ENCODE assay signal across 8 mouse cellular contexts in genomic region chr6:91473805-91474440, GRCm38 (mm10). TPM values are rescaled to one million over a fixed set of nuclear protein-coding genes. Genes with fewer than 3 reads are reported as not detected.
DNase-seq lines count a peak whose midpoint lies in the region; ATAC-seq and TF ChIP-seq lines count a peak whose summit lies in the region.

No protein-coding gene starts in this region.

- peak; percentile 39 for DNase-seq in kidney, postnatal 0 days (ENCODE audit: low spot score)
- no peak for DNase-seq in kidney, postnatal 10 days
- DNase-seq in c-Kit-negative CD71-positive TER-119-positive erythroid progenitor cells, embryonic 14.5 days (ENCODE audit: low read depth, low spot score): peak; percentile 40
- no peak for DNase-seq in hindbrain, embryonic 14.5 days (ENCODE audit: low spot score)
- peak; percentile 23 for DNase-seq in mesoderm, embryonic 11.5 days (ENCODE audit: low read depth, low spot score)
- DNase-seq in retina, embryonic 14.5 days (ENCODE audit: low spot score): no peak
- DNase-seq in layer of hippocampus, adult 11-12 months (ENCODE audit: low spot score): no peak
- DNase-seq in gastrocnemius, postnatal 14 days: no peak

- no peaks in the 10 kb centered on the region for H3K27me3 ChIP-seq in kidney, postnatal 0 days (ENCODE audit: insufficient read depth, low read length)
- no peaks in the 10 kb centered on the region for H3K27me3 ChIP-seq in hindbrain, embryonic 14.5 days (ENCODE audit: control insufficient read depth, insufficient read depth, low read length)

- peak overlapping the region; percentile 62 for H3K4me3 ChIP-seq in kidney, postnatal 0 days (replicated peaks; ENCODE audit: low read depth, low read length)
- H3K4me3 ChIP-seq in hindbrain, embryonic 14.5 days (replicated peaks; ENCODE audit: low read length): peak overlapping the region; percentile 88

- intact Hi-C loops in gastrocnemius, postnatal 14 days (cut with DNase I; ENCODE audit: low total_unique reads): no loop called here

- peak overlapping the region; percentile 66 for H3K9ac ChIP-seq in kidney, postnatal 0 days (ENCODE audit: low read depth, low read length)
- peak overlapping the region; percentile 83 for H3K9ac ChIP-seq in hindbrain, embryonic 14.5 days

- H3K4me1 ChIP-seq in kidney, postnatal 0 days (replicated peaks; ENCODE audit: insufficient read depth, low read length): peaks cover 10% of the 10 kb centered on the region
- H3K4me1 ChIP-seq in hindbrain, embryonic 14.5 days (replicated peaks; ENCODE audit: control insufficient read depth, insufficient read depth, low read length): peaks cover 26% of the 10 kb centered on the region

- peaks cover 16% of the 10 kb centered on the region for H3K36me3 ChIP-seq in kidney, postnatal 0 days (ENCODE audit: insufficient read depth, low read length)
- H3K36me3 ChIP-seq in hindbrain, embryonic 14.5 days (replicated peaks; ENCODE audit: control insufficient read depth, insufficient read depth): peaks cover 44% of the 10 kb centered on the region

- peak overlapping the region; percentile 65; the same call in 1 of the 2 replicates for H3K27ac ChIP-seq in kidney, postnatal 0 days
- 0 out of 2 replicates have a peak overlapping the region, but pooled peaks have one; percentile 36 for H3K27ac ChIP-seq in hindbrain, embryonic 14.5 days

- peak; percentile 18 for ATAC-seq in kidney, postnatal 0 days (replicated peaks; ENCODE audit: low FRiP score, low read depth)
- peak; percentile 41 for ATAC-seq in hindbrain, embryonic 14.5 days (ENCODE audit: low FRiP score)

- peak overlapping the region; percentile 76 for H3K4me2 ChIP-seq in kidney, postnatal 0 days (ENCODE audit: low read length)
- peak overlapping the region; percentile 87 for H3K4me2 ChIP-seq in hindbrain, embryonic 14.5 days (replicated peaks)

- H3K9me3 ChIP-seq in kidney, postnatal 0 days (replicated peaks; ENCODE audit: low read length): no peaks in the 10 kb centered on the region
- no peaks in the 10 kb centered on the region for H3K9me3 ChIP-seq in hindbrain, embryonic 14.5 days (ENCODE audit: control insufficient read depth, low read length)

- no peak for TF ChIP-seq CTCF in kidney, postnatal 0 days (IDR thresholded peaks at IDR 0.05; ENCODE audit: low read depth)

- under 1% methylated on average over 27 of the region's 27 CpGs for WGBS in kidney, postnatal 0 days
- under 1% methylated on average over 27 of the region's 27 CpGs for WGBS in hindbrain, embryonic 14.5 days

RNA-seq across cellular contexts. Expression of gene Tmem43, which starts 0.4 kb away (rescaled TPM):
- 34.5 and 39.6 TPM in 2 replicates for polyA plus RNA-seq in kidney, postnatal 0 days (2015; fragmentation: Nextera tagmentation; extraction: Ambion mirVana)
- 45.5 and 55.0 TPM in 2 replicates for polyA plus RNA-seq in hindbrain, embryonic 14.5 days (2014; fragmentation: Nextera tagmentation; extraction: Ambion mirVana)
- 10 to 100 TPM; 37.5 to 41.7 TPM for total RNA-seq in gastrocnemius, postnatal 14 days (2021)

RNA-seq across cellular contexts. Expression of gene Chchd4, which starts 0.6 kb away (rescaled TPM):
- 28.0 and 29.2 TPM in 2 replicates for polyA plus RNA-seq in kidney, postnatal 0 days (2015; fragmentation: Nextera tagmentation; extraction: Ambion mirVana)
- 36.3 and 37.4 TPM in 2 replicates for polyA plus RNA-seq in hindbrain, embryonic 14.5 days (2014; fragmentation: Nextera tagmentation; extraction: Ambion mirVana)
- total RNA-seq in gastrocnemius, postnatal 14 days (2021): 1 to 10 TPM; 8.0 to 8.7 TPM

RNA-seq across cellular contexts. Expression of gene Xpc, which starts 41.8 kb away (rescaled TPM):
- polyA plus RNA-seq in kidney, postnatal 0 days (2015; fragmentation: Nextera tagmentation; extraction: Ambion mirVana): 29.2 and 29.4 TPM in 2 replicates
- polyA plus RNA-seq in hindbrain, embryonic 14.5 days (2014; fragmentation: Nextera tagmentation; extraction: Ambion mirVana): 17.2 and 17.7 TPM in 2 replicates
- 1 to 10 TPM; 6.8 to 7.2 TPM for total RNA-seq in gastrocnemius, postnatal 14 days (2021)

RNA-seq across cellular contexts. Expression of gene Lsm3, which starts 41.8 kb away (rescaled TPM):
- 215 and 222 TPM in 2 replicates for polyA plus RNA-seq in kidney, postnatal 0 days (2015; fragmentation: Nextera tagmentation; extraction: Ambion mirVana)
- 152 and 165 TPM in 2 replicates for polyA plus RNA-seq in hindbrain, embryonic 14.5 days (2014; fragmentation: Nextera tagmentation; extraction: Ambion mirVana)
- 10 to 100 TPM; 37.0 to 41.9 TPM for total RNA-seq in gastrocnemius, postnatal 14 days (2021)

Comparison
In these comparisons a context has a peak if more than half of its experiments do, and no peak if none do; other contexts are left out.
1. DNase-seq: peak in kidney, postnatal 0 days (single experiment), c-Kit-negative CD71-positive TER-119-positive erythroid progenitor cells, embryonic 14.5 days (single experiment) and mesoderm, embryonic 11.5 days (single experiment); none in kidney, postnatal 10 days (single experiment), hindbrain, embryonic 14.5 days (single experiment), retina, embryonic 14.5 days (single experiment), layer of hippocampus, adult 11-12 months (single experiment) and gastrocnemius, postnatal 14 days (single experiment).